Mouse (Mus musculus) liver, embryonic 14.5 days (tissue): ENCODE data around the gene Chst12. TPM values are rescaled to one million over a fixed set of nuclear protein-coding genes. Genes with fewer than 3 reads are reported as not detected.

ENCODE experiments used
- ATAC-seq: fragments of 200-750 bp; cut with Nextera tagmentation; 2 replicates; pipeline ENCODE4 v1.8.0; 2017; ENCODE audit warnings: moderate number of reproducible peaks, mild to moderate bottlenecking, moderate library complexity; ENCODE audit not compliant: insufficient read depth
- DNase-seq, 3 experiments: peaks; one replicate each; pipeline ENCODE4 v3.0.0-alpha.2; 2012 to 2013; ENCODE audit warnings: low read depth in 3 of 3, low spot score in 3 of 3
- H3K27ac ChIP-seq: fragments of 300-500 bp; sonication (generic); 2 replicates; pipeline ENCODE4 v1.5.1; 2014; ENCODE audit warnings: moderate library complexity, mild to moderate bottlenecking, control low read depth, inconsistent platforms
- H3K27me3 ChIP-seq: fragments of 300-500 bp; sonication (generic); 2 replicates; pipeline ENCODE4 v1.6.1; 2014; ENCODE audit warnings: mild to moderate bottlenecking, low read length, moderate library complexity; ENCODE audit not compliant: control insufficient read depth, insufficient read depth
- H3K36me3 ChIP-seq: fragments of 300-500 bp; sonication (generic); replicated peaks from 2 replicates; pipeline ENCODE4 v1.6.1; 2014; ENCODE audit warnings: low read depth; ENCODE audit not compliant: control insufficient read depth, insufficient read depth
- H3K4me1 ChIP-seq, 2 experiments: fragments of 200-500 bp in 1 of 2; fragments of 300-500 bp in 1 of 2; sonication (generic) in 1 of 2; replicated peaks; 2 replicates each; pipeline ENCODE4 v1.6.1; 2012 to 2014; ENCODE audit warnings: antibody characterized with exemption in 1 of 2, inconsistent platforms in 1 of 2, low read length in 1 of 2; ENCODE audit not compliant: control insufficient read depth in 2 of 2, insufficient read depth in 2 of 2
- H3K4me2 ChIP-seq: fragments of 300-500 bp; sonication (generic); 2 replicates; pipeline ENCODE4 v1.6.1; 2014; ENCODE audit warnings: low read depth, mild to moderate bottlenecking, control low read depth, moderate library complexity
- H3K4me3 ChIP-seq, 2 experiments: fragments of 200-500 bp in 1 of 2; fragments of 300-500 bp in 1 of 2; sonication (generic) in 1 of 2; 2 replicates each; pipeline ENCODE4 v1.5.1; 2012 to 2014; ENCODE audit warnings: low read depth in 2 of 2, low read length in 2 of 2, mild to moderate bottlenecking in 2 of 2, control low read depth in 1 of 2, inconsistent platforms in 1 of 2, moderate library complexity in 1 of 2; ENCODE audit not compliant: insufficient read depth in 1 of 2
- H3K9ac ChIP-seq: fragments of 300-500 bp; sonication (generic); replicated peaks from 2 replicates; pipeline ENCODE4 v1.6.1; 2014; ENCODE audit warnings: mild to moderate bottlenecking, control low read depth, moderate library complexity
- H3K9me3 ChIP-seq: fragments of 300-500 bp; sonication (generic); 2 replicates; pipeline ENCODE4 v1.6.1; 2016; ENCODE audit warnings: low read length, mixed read lengths; ENCODE audit not compliant: control insufficient read depth
- CTCF ChIP-seq: IDR thresholded peaks from 2 replicates; pipeline ENCODE4 v1.5.1; 2016; ENCODE audit warnings: antibody characterized with exemption, low read depth, control low read depth
- EP300 ChIP-seq: IDR thresholded peaks from 2 replicates; pipeline ENCODE4 v1.6.1; 2016; ENCODE audit warnings: antibody characterized with exemption, low read depth
- whole genome bisulfite sequencing: fragments of 180-500 bp; shearing (Covaris S2); extraction: QIAGEN DNeasy Blood & Tissue Kit; methylation state at CpG from one replicate; pipeline ENCODE4 v1.1.7; 2014; ENCODE audit not compliant: insufficient replicate concordance; 5-methylcytosine and 5-hydroxymethylcytosine counted together
- polyA plus RNA-seq, 2 experiments: library from polyadenylated mRNA; depleted of rRNA in 1 of 2; stranded (reverse) in 1 of 2; unstranded in 1 of 2; fragments of >200 nt; fragmentation: Nextera tagmentation in 1 of 2; extraction: Ambion mirVana in 1 of 2; gene quantifications; 2 replicates each; pipeline versions ENCODE4 v1.2.1 to v1.2.3; 2012 to 2014

The Chst12 gene
- polyA plus RNA-seq, 2 experiments: 4.3 to 5.4 TPM

GRCm38 (mm10) chr5:140481458-140481857 is 23.9 kb upstream of the Chst12 start:
- H3K4me3 ChIP-seq: no peak overlapping the region
- H3K4me2 ChIP-seq: no peak overlapping the region
- no peaks in the 10 kb centered on the region for H3K27me3 ChIP-seq
- no peaks in the 10 kb centered on the region for H3K9me3 ChIP-seq
- no peak for DNase-seq
- H3K4me1 ChIP-seq: no peaks in the 10 kb centered on the region
- H3K27ac ChIP-seq: no peak overlapping the region
- 53% methylated on average over 4 of the region's 4 CpGs for WGBS
- H3K36me3 ChIP-seq: no peaks in the 10 kb centered on the region
- no peak overlapping the region for H3K9ac ChIP-seq
- no peak for ATAC-seq
- TF ChIP-seq EP300: no peak
- TF ChIP-seq CTCF: no peak

- Histone ChIP-seq H3K27me3 (no peaks in the 10 kb centered on the region), H3K27ac (no peak overlapping the region), H3K4me3 (no peak overlapping the region), H3K4me2 (no peak overlapping the region), H3K4me1 (no peaks in the 10 kb centered on the region; a peak in 1 of 4 replicates), H3K36me3 (no peaks in the 10 kb centered on the region), H3K9ac (no peak overlapping the region), H3K9me3 (no peaks in the 10 kb centered on the region)
- ATAC-seq: no peak
- 53% methylated on average over 6 of the region's 6 CpGs for WGBS
- TF ChIP-seq EP300 (no peak), CTCF (no peak)
- no peak for DNase-seq
Observed at GRCm38 (mm10) chr5:140491142-140491541, 14.2 kb upstream of the Chst12 start.

GRCm38 (mm10) chr5:140492684-140493233 is 12.6 kb upstream of the Chst12 start:
- Histone ChIP-seq H3K4me3 (no peak overlapping the region), H3K9me3 (no peaks in the 10 kb centered on the region), H3K27me3 (no peaks in the 10 kb centered on the region), H3K4me1 (no peaks in the 10 kb centered on the region; a peak in 1 of 4 replicates), H3K27ac (no peak overlapping the region), H3K4me2 (no peak overlapping the region), H3K9ac (no peak overlapping the region), H3K36me3 (no peaks in the 10 kb centered on the region)
- DNase-seq (no peak), ATAC-seq (no peak)
- TF ChIP-seq EP300 (no peak), CTCF (no peak)
- WGBS: 30% methylated on average over 11 of the region's 11 CpGs

- DNase-seq (no peak), ATAC-seq (no peak)
- Histone ChIP-seq H3K4me3 (no peak overlapping the region), H3K9me3 (no peaks in the 10 kb centered on the region), H3K27ac (no peak overlapping the region), H3K9ac (no peak overlapping the region), H3K4me2 (no peak overlapping the region), H3K27me3 (no peaks in the 10 kb centered on the region), H3K4me1 (peaks cover 2 to 7% of the 10 kb centered on the region in 2 experiments), H3K36me3 (no peaks in the 10 kb centered on the region)
- TF ChIP-seq CTCF (no peak), EP300 (no peak)
- WGBS: 64% methylated on average over 6 of the region's 6 CpGs
Observed at GRCm38 (mm10) chr5:140498176-140498575, 7.2 kb upstream of the Chst12 start.

GRCm38 (mm10) chr5:140500736-140501135 is 4.6 kb upstream of the Chst12 start:
- Histone ChIP-seq H3K4me2 (no peak overlapping the region), H3K9me3 (no peaks in the 10 kb centered on the region), H3K9ac (no peak overlapping the region), H3K27me3 (no peaks in the 10 kb centered on the region), H3K4me3 (no peak overlapping the region), H3K4me1 (peaks cover 7 to 15% of the 10 kb centered on the region in 2 experiments), H3K36me3 (no peaks in the 10 kb centered on the region), H3K27ac (no peak overlapping the region)
- TF ChIP-seq EP300: peak; percentile 41
- TF ChIP-seq CTCF: no peak
- 31% methylated on average over 6 of the region's 6 CpGs for WGBS
- peak in 1 of 3 experiments; percentile 28 for DNase-seq
- no peak for ATAC-seq
